Mouse (Mus musculus) limb, embryonic 15.5 days (tissue): ENCODE results near the gene Golt1a. TPM values are rescaled to one million over a fixed set of nuclear protein-coding genes. Genes with fewer than 3 reads are reported as not detected.

Experiments
- ATAC-seq: fragments of 200-750 bp; cut with Nextera tagmentation; 2 replicates; pipeline ENCODE4 v1.8.0; 2017; ENCODE audit warnings: low read depth, moderate TSS enrichment; ENCODE audit not compliant: insufficient number of reproducible peaks, low FRiP score, low TSS enrichment
- H3K27ac ChIP-seq: fragments of 300-500 bp; sonication (generic); 2 replicates; pipeline ENCODE4 v1.5.1; 2015; ENCODE audit warnings: moderate library complexity, mild to moderate bottlenecking, inconsistent platforms
- H3K27me3 ChIP-seq: fragments of 300-500 bp; sonication (generic); 2 replicates; pipeline ENCODE4 v1.6.1; 2015; ENCODE audit warnings: inconsistent platforms
- H3K36me3 ChIP-seq: fragments of 300-500 bp; sonication (generic); 2 replicates; pipeline ENCODE4 v1.6.1; 2015; ENCODE audit warnings: inconsistent platforms
- H3K4me1 ChIP-seq: fragments of 300-500 bp; sonication (generic); 2 replicates; pipeline ENCODE4 v1.6.1; 2015; ENCODE audit warnings: inconsistent platforms
- H3K4me2 ChIP-seq: fragments of 300-500 bp; sonication (generic); 2 replicates; pipeline ENCODE4 v1.6.1; 2015; ENCODE audit warnings: mild to moderate bottlenecking, inconsistent platforms
- H3K4me3 ChIP-seq: fragments of 300-500 bp; sonication (generic); 2 replicates; pipeline ENCODE4 v1.5.1; 2015; ENCODE audit warnings: mild to moderate bottlenecking, inconsistent platforms
- H3K9ac ChIP-seq: fragments of 300-500 bp; sonication (generic); 2 replicates; pipeline ENCODE4 v1.6.1; 2015; ENCODE audit warnings: inconsistent platforms
- H3K9me3 ChIP-seq: fragments of 300-500 bp; sonication (generic); 2 replicates; pipeline ENCODE4 v1.6.1; 2016; ENCODE audit warnings: inconsistent platforms
- WGBS: fragments of 180-500 bp; shearing (Covaris S2); methylation state at CpG from one replicate; pipeline ENCODE4 v1.1.7; 2015; 5-methylcytosine and 5-hydroxymethylcytosine counted together
- polyA plus RNA-seq: library from polyadenylated mRNA; unstranded; fragments of >200 nt; fragmentation: Nextera tagmentation; extraction: Ambion mirVana; gene quantifications from 2 replicates; pipeline ENCODE4 v1.2.1, GENCODE M21; 2015

The Golt1a gene
- polyA plus RNA-seq, 1 experiment from 2014 or later = not detected

- H3K9ac ChIP-seq = no peak overlapping the region
- no peaks in the 10 kb centered on the region for H3K36me3 ChIP-seq
- peaks cover 4% of the 10 kb centered on the region; the same call in 1 of the 2 replicates for H3K27me3 ChIP-seq
- no peak for ATAC-seq
- H3K4me2 ChIP-seq = no peak overlapping the region
- H3K4me3 ChIP-seq = no peak overlapping the region
- no peaks in the 10 kb centered on the region for H3K4me1 ChIP-seq
- no peaks in the 10 kb centered on the region for H3K9me3 ChIP-seq
- no peak overlapping the region for H3K27ac ChIP-seq
- WGBS = 38% methylated on average over 9 of the region's 9 CpGs
Observed at GRCm38 (mm10) chr1:133351762-133352161, 42.2 kb downstream of the Golt1a start.

- 39% methylated on average over 12 of the region's 12 CpGs for WGBS
- H3K4me1 ChIP-seq = no peaks in the 10 kb centered on the region
- H3K4me2 ChIP-seq = no peak overlapping the region
- no peak for ATAC-seq
- H3K27me3 ChIP-seq = peaks cover 4% of the 10 kb centered on the region
- no peak overlapping the region for H3K27ac ChIP-seq
- H3K9ac ChIP-seq = no peak overlapping the region
- H3K36me3 ChIP-seq = no peaks in the 10 kb centered on the region
- no peak overlapping the region for H3K4me3 ChIP-seq
- H3K9me3 ChIP-seq = no peaks in the 10 kb centered on the region
Observed at GRCm38 (mm10) chr1:133353371-133353809, 43.8 kb downstream of the Golt1a start.

- Histone ChIP-seq H3K4me2 (no peak overlapping the region), H3K27ac (no peak overlapping the region), H3K9ac (no peak overlapping the region), H3K27me3 (peaks cover 6% of the 10 kb centered on the region), H3K4me3 (no peak overlapping the region), H3K36me3 (no peaks in the 10 kb centered on the region), H3K4me1 (no peaks in the 10 kb centered on the region), H3K9me3 (no peaks in the 10 kb centered on the region)
- WGBS = 33% methylated on average over 5 of the region's 5 CpGs
- ATAC-seq = no peak
Observed at GRCm38 (mm10) chr1:133355469-133355868, 45.9 kb downstream of the Golt1a start.

DNA sequence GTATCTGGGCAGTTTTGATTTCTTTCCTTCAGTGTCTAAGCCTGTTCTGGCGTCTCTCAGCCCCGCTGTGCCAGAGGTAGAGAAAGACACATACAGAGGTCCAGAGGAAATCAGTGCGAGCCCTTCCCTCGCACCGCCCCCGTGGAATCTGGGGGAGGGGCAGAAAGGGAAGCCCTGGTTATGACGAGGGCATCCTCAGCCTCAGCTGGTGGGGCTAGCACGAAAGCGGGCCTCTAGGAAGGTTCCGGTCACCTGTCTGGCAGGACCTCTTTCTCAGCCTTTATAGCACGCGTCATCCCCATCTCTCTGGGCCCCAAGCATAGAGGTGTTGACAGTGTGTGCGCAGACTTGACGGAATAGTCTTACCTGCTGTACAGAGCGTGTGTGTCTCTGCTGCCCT is 46.3 kb downstream of the Golt1a start:
- no peak overlapping the region for H3K27ac ChIP-seq
- no peak for ATAC-seq
- WGBS = 52% methylated on average over 15 of the region's 15 CpGs

DNA sequence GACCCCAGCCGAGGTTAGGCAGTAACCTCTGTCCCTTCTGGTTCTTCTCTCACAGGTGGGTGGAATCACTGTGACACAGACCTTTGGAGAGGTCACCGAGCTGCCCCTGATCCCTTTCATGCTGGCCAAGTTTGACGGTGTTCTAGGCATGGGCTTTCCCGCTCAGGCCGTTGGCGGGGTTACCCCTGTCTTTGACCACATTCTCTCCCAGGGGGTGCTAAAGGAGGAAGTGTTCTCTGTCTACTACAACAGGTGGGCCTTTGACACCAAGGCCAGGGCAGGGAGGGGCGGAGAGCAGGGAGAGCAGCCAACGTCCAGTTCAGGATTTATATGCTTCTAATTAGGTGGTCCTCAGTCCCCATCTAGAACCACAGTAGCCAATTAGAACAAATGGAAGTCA is 46.7 kb downstream of the Golt1a start:
- H3K27ac ChIP-seq = no peak overlapping the region
- ATAC-seq = no peak
- no peak overlapping the region for H3K4me2 ChIP-seq
- no peak overlapping the region for H3K4me3 ChIP-seq
- H3K36me3 ChIP-seq = no peaks in the 10 kb centered on the region
- H3K27me3 ChIP-seq = peaks cover 6% of the 10 kb centered on the region
- WGBS = 58% methylated on average over 8 of the region's 8 CpGs
- no peaks in the 10 kb centered on the region for H3K4me1 ChIP-seq
- H3K9ac ChIP-seq = no peak overlapping the region
- no peaks in the 10 kb centered on the region for H3K9me3 ChIP-seq

More for the DNA sequence above, 46.3 kb downstream of the Golt1a start:
- Histone ChIP-seq H3K4me2 (no peak overlapping the region), H3K27me3 (peaks cover 6% of the 10 kb centered on the region), H3K36me3 (no peaks in the 10 kb centered on the region), H3K9me3 (no peaks in the 10 kb centered on the region), H3K4me1 (no peaks in the 10 kb centered on the region), H3K4me3 (no peak overlapping the region), H3K9ac (no peak overlapping the region)

DNA sequence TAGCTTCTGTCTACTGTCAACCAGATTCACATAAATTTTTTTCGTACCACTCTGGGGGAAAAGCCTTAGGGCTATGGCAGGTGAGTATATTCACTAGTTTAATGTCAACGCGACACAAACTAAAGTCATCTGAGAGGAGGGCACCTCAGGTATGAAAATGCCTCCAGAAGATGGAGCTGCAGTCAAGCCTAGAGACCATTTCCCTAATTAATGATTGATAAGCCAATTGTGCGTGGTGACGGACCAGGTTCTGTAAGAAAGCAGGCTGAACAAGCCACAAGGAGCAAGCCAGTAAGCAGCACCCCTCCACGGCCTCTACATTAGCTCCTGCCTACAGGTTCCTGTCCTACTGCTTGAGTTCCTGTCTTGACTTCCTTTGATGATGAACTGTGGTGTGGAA is 51.4 kb downstream of the Golt1a start:
- Histone ChIP-seq H3K4me1 (peaks cover 13% of the 10 kb centered on the region), H3K9ac (no peak overlapping the region), H3K4me2 (no peak overlapping the region), H3K27ac (no peak overlapping the region), H3K27me3 (peaks cover 28% of the 10 kb centered on the region), H3K36me3 (no peaks in the 10 kb centered on the region), H3K9me3 (no peaks in the 10 kb centered on the region), H3K4me3 (no peak overlapping the region)
- WGBS = 91% methylated on average over 6 of the region's 6 CpGs
- ATAC-seq = no peak

DNA sequence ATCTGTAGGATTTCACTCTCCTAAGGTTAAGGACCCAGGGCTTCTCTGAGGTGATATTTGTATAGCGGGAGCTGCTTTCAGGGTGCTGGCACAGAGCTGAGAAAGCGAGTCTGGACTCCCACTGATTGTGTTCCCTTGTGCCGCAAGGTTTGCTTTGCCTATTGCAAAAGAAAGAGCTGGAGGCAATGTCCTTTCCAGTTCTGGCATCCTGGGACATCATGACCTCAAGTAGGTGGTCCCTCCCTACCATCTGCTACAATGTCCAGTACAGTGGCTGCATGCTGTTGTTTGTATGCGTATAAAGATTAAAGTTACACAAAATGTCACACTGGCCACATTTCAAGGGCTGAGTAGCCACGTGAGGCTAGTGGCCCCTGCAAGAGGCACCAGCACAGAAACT is 52.5 kb downstream of the Golt1a start:
- no peak overlapping the region for H3K27ac ChIP-seq
- H3K9me3 ChIP-seq = no peaks in the 10 kb centered on the region
- ATAC-seq = no peak
- no peaks in the 10 kb centered on the region for H3K36me3 ChIP-seq
- no peak overlapping the region for H3K9ac ChIP-seq
- 91% methylated on average over 5 of the region's 5 CpGs for WGBS
- H3K4me3 ChIP-seq = no peak overlapping the region
- H3K4me2 ChIP-seq = no peak overlapping the region
- peaks cover 13% of the 10 kb centered on the region for H3K4me1 ChIP-seq
- H3K27me3 ChIP-seq = peaks cover 35% of the 10 kb centered on the region

DNA sequence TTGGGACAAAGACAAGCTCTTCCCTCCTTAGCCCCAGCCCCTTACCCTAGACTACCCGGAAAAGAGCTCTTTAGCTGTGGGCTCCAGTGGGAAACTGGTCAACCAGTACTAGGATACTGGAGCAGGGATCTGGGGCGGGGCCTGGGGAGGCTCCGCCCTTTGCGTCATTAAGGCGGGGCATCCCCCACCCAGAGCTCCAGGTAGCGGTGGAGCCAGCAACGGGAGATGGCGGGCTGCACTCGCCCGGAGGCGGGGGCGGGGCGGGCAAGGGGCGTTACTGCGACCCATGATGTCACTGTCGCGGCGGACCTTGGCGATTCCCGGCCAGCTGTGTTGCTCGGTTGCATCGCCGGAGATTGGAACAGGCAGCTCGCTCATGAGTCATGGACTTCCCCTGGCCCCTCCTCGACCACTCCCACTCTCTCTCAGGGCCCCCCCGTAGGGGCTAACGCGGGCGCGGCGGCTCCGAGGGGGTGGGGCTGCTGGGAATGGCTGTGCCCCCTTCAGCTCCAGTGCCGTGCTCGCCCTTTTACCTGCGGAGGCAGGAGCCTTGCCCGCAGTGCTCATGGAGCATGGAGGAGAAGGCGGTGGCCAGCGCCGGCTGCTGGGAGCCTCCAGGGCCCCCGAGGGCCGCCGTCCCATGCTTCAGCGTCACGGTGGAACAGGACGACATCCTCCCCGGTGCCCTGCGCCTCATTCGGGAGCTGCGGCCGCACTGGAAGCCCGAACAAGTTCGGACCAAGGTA is 53.8 kb downstream of the Golt1a start, which contains the start of gene Etnk2:
Gene Etnk2 (plus strand): TSS at position 297 of the 746 bp plus-strand sequence.
- H3K4me1 ChIP-seq = peaks cover 21% of the 10 kb centered on the region
- ATAC-seq = peak; percentile 42
- H3K9ac ChIP-seq = peak within 1 kb of the TSS; percentile 42
- H3K36me3 ChIP-seq = no peaks in the 10 kb centered on the region
- H3K27ac ChIP-seq = no peak within 1 kb of the TSS
- peak within 1 kb of the TSS; percentile 60 for H3K4me3 ChIP-seq
- under 1% methylated on average over 52 of the region's 52 CpGs for WGBS
- peak within 1 kb of the TSS; percentile 98 for H3K4me2 ChIP-seq
- H3K27me3 ChIP-seq = peaks cover 35% of the 10 kb centered on the region
- H3K9me3 ChIP-seq = no peaks in the 10 kb centered on the region

DNA sequence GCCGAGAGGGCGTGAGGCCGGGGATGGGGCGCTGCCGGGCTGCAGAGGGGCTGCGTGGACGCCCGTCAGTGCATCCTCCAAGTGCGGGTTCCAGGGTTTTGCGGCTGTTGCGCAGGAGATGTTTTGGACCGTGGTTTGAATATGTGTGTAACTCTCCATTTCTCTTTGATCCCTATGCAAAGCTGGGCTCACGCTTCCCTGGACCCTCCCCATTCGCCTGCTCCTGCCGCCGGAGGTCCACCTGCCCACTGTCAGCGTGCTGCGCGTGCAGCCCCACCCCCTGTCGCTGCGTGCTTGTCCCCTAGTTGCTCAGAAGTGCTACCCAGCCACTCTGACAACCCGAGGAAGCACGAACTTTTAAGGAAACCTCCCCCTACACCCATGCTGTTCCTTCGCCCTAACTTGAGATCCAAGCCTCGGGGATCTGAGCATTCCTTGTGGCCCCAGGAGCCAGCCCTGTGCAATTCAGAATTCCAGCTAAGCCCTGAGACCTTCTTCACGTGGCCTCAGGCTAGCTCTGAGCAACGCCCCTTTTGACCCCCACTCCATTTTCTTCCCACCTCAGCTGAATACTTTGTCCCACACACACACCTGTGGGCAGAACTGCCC is 54.5 kb downstream of the Golt1a start:
- H3K4me1 ChIP-seq = peaks cover 21% of the 10 kb centered on the region
- no peak for ATAC-seq
- WGBS = 2% methylated on average over 27 of the region's 27 CpGs
- peak overlapping the region; percentile 98 for H3K4me2 ChIP-seq
- H3K9ac ChIP-seq = peak overlapping the region; percentile 42
- no peak overlapping the region for H3K27ac ChIP-seq
- H3K9me3 ChIP-seq = no peaks in the 10 kb centered on the region
- H3K36me3 ChIP-seq = no peaks in the 10 kb centered on the region
- H3K27me3 ChIP-seq = peaks cover 32% of the 10 kb centered on the region
- H3K4me3 ChIP-seq = peak overlapping the region; percentile 60

GRCm38 (mm10) chr1:133364890-133365289 is 55.3 kb downstream of the Golt1a start:
- Histone ChIP-seq H3K9me3 (no peaks in the 10 kb centered on the region), H3K9ac (no peak overlapping the region), H3K4me3 (no peak overlapping the region), H3K27ac (no peak overlapping the region), H3K27me3 (peaks cover 32% of the 10 kb centered on the region), H3K4me2 (no peak overlapping the region), H3K36me3 (no peaks in the 10 kb centered on the region), H3K4me1 (peaks cover 21% of the 10 kb centered on the region)
- WGBS = 55% methylated on average over 2 of the region's 2 CpGs
- no peak for ATAC-seq

DNA sequence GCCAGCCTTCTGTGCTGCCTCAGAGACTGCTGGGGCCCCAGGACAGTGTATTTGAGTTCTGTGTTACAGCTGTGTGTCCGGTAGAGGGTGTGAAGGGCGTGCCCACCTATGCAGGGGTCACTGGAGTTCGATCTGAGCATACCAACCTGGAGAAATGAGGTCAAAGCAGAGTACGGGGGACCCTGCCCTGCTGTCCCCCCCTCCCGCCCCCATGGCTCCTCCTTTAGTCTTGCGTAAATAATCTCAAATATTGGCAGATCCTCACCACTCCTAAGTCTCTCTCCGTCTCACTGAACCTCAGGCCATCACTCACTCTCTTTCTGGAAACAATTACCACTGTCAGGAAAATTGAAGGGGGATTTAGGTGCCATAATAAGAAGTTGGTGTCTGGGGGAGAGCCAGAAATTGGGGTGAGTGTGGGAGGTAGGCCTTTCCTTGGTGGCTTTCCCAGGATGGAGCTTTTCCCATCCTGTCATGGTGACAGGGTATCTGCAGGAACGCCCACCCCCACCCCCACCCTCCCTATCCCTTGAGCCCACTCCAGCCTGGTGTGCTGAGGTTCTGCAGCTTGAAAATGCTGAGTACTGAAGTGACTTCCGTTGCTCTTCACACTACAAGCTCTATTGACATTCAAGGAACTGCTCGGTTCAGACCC is 57.5 kb downstream of the Golt1a start:
- Histone ChIP-seq H3K27me3 (peaks cover 32% of the 10 kb centered on the region), H3K9ac (no peak overlapping the region), H3K4me3 (no peak overlapping the region), H3K4me2 (no peak overlapping the region), H3K9me3 (no peaks in the 10 kb centered on the region), H3K36me3 (no peaks in the 10 kb centered on the region), H3K27ac (no peak overlapping the region), H3K4me1 (peaks cover 21% of the 10 kb centered on the region)
- 40% methylated on average over 10 of the region's 10 CpGs for WGBS
- ATAC-seq = no peak
